Mouse (Mus musculus) limb, embryonic 15.5 days (tissue): ENCODE data around the gene Bcat2. TPM values are rescaled to one million over a fixed set of nuclear protein-coding genes. Genes with fewer than 3 reads are reported as not detected.
A peak's percentile ranks its signal among the peaks of the same experiment; 100 is the strongest.

Experiments used
- ATAC-seq: fragments of 200-750 bp; cut with Nextera tagmentation; 2 replicates; pipeline ENCODE4 v1.8.0; 2017; ENCODE audit warnings: low read depth, moderate TSS enrichment; ENCODE audit not compliant: insufficient number of reproducible peaks, low FRiP score, low TSS enrichment
- H3K27ac ChIP-seq: fragments of 300-500 bp; sonication (generic); 2 replicates; pipeline ENCODE4 v1.5.1; 2015; ENCODE audit warnings: moderate library complexity, mild to moderate bottlenecking, inconsistent platforms
- H3K27me3 ChIP-seq: fragments of 300-500 bp; sonication (generic); 2 replicates; pipeline ENCODE4 v1.6.1; 2015; ENCODE audit warnings: inconsistent platforms
- H3K36me3 ChIP-seq: fragments of 300-500 bp; sonication (generic); 2 replicates; pipeline ENCODE4 v1.6.1; 2015; ENCODE audit warnings: inconsistent platforms
- H3K4me1 ChIP-seq: fragments of 300-500 bp; sonication (generic); 2 replicates; pipeline ENCODE4 v1.6.1; 2015; ENCODE audit warnings: inconsistent platforms
- H3K4me2 ChIP-seq: fragments of 300-500 bp; sonication (generic); 2 replicates; pipeline ENCODE4 v1.6.1; 2015; ENCODE audit warnings: mild to moderate bottlenecking, inconsistent platforms
- H3K4me3 ChIP-seq: fragments of 300-500 bp; sonication (generic); 2 replicates; pipeline ENCODE4 v1.5.1; 2015; ENCODE audit warnings: mild to moderate bottlenecking, inconsistent platforms
- H3K9ac ChIP-seq: fragments of 300-500 bp; sonication (generic); 2 replicates; pipeline ENCODE4 v1.6.1; 2015; ENCODE audit warnings: inconsistent platforms
- H3K9me3 ChIP-seq: fragments of 300-500 bp; sonication (generic); 2 replicates; pipeline ENCODE4 v1.6.1; 2016; ENCODE audit warnings: inconsistent platforms
- WGBS: fragments of 180-500 bp; shearing (Covaris S2); methylation state at CpG from one replicate; pipeline ENCODE4 v1.1.7; 2015; 5-methylcytosine and 5-hydroxymethylcytosine counted together
- polyA plus RNA-seq: library from polyadenylated mRNA; unstranded; fragments of >200 nt; fragmentation: Nextera tagmentation; extraction: Ambion mirVana; gene quantifications from 2 replicates; pipeline ENCODE4 v1.2.1, GENCODE M21; 2015

Bcat2 gene
- polyA plus RNA-seq, 1 experiment from 2014 or later = 64.4 TPM

- under 1% methylated on average over 24 of the region's 24 CpGs for WGBS
- Histone ChIP-seq H3K9me3 (no peaks in the 10 kb centered on the region), H3K27me3 (no peaks in the 10 kb centered on the region), H3K9ac (peak overlapping the region; percentile 11; the same call in 1 of the 2 replicates), H3K4me3 (peak overlapping the region; percentile 48), H3K27ac (peak overlapping the region; percentile 86), H3K4me2 (peak overlapping the region; percentile 75), H3K4me1 (peaks cover 34% of the 10 kb centered on the region), H3K36me3 (no peaks in the 10 kb centered on the region)
- ATAC-seq = peak; percentile 93
These were observed 2.0 kb upstream of the Bcat2 start for GRCm38 (mm10) chr7:45567780-45568516.

- Histone ChIP-seq H3K4me3 (peak overlapping the region; percentile 48), H3K9me3 (no peaks in the 10 kb centered on the region), H3K36me3 (no peaks in the 10 kb centered on the region), H3K9ac (no peak overlapping the region), H3K27ac (peak overlapping the region; percentile 86), H3K4me1 (peaks cover 34% of the 10 kb centered on the region), H3K4me2 (peak overlapping the region; percentile 75), H3K27me3 (no peaks in the 10 kb centered on the region)
- ATAC-seq = no peak
- 78% methylated on average over 10 of the region's 10 CpGs for WGBS
These were observed 1.1 kb upstream of the Bcat2 start for GRCm38 (mm10) chr7:45568601-45569473.

GRCm38 (mm10) chr7:45571966-45572365 is 2.0 kb downstream of the Bcat2 start:
- no peaks in the 10 kb centered on the region for H3K9me3 ChIP-seq
- 66% methylated on average over 1 of the region's 1 CpGs for WGBS
- H3K27me3 ChIP-seq = no peaks in the 10 kb centered on the region
- peaks cover 17% of the 10 kb centered on the region for H3K36me3 ChIP-seq
- no peak overlapping the region for H3K27ac ChIP-seq
- H3K4me2 ChIP-seq = no peak overlapping the region
- no peak for ATAC-seq
- peaks cover 34% of the 10 kb centered on the region for H3K4me1 ChIP-seq
- no peak overlapping the region for H3K4me3 ChIP-seq
- no peak overlapping the region for H3K9ac ChIP-seq

GRCm38 (mm10) chr7:45573954-45574353 is 4.0 kb downstream of the Bcat2 start:
- Histone ChIP-seq H3K27me3 (no peaks in the 10 kb centered on the region), H3K27ac (no peak overlapping the region), H3K4me2 (no peak overlapping the region), H3K36me3 (peaks cover 28% of the 10 kb centered on the region), H3K9ac (no peak overlapping the region), H3K4me1 (peaks cover 20% of the 10 kb centered on the region), H3K9me3 (no peaks in the 10 kb centered on the region), H3K4me3 (no peak overlapping the region)
- WGBS = 75% methylated on average over 8 of the region's 8 CpGs
- ATAC-seq = no peak

- H3K4me3 ChIP-seq = no peak overlapping the region
- no peaks in the 10 kb centered on the region for H3K9me3 ChIP-seq
- ATAC-seq = no peak
- H3K27ac ChIP-seq = no peak overlapping the region
- H3K27me3 ChIP-seq = no peaks in the 10 kb centered on the region
- H3K9ac ChIP-seq = no peak overlapping the region
- no peak overlapping the region for H3K4me2 ChIP-seq
- WGBS = 84% methylated on average over 15 of the region's 15 CpGs
- peaks cover 20% of the 10 kb centered on the region for H3K4me1 ChIP-seq
- peaks cover 28% of the 10 kb centered on the region for H3K36me3 ChIP-seq
These were observed 4.8 kb downstream of the Bcat2 start for GRCm38 (mm10) chr7:45574472-45575379.

- WGBS = 92% methylated on average over 6 of the region's 6 CpGs
- no peak overlapping the region for H3K9ac ChIP-seq
- peaks cover 55% of the 10 kb centered on the region for H3K36me3 ChIP-seq
- H3K4me2 ChIP-seq = no peak overlapping the region
- no peak for ATAC-seq
- peaks cover 8% of the 10 kb centered on the region; the same call in 1 of the 2 replicates for H3K4me1 ChIP-seq
- H3K4me3 ChIP-seq = no peak overlapping the region
- no peaks in the 10 kb centered on the region for H3K9me3 ChIP-seq
- no peaks in the 10 kb centered on the region for H3K27me3 ChIP-seq
- H3K27ac ChIP-seq = no peak overlapping the region
These were observed 16.0 kb downstream of the Bcat2 start for GRCm38 (mm10) chr7:45585923-45586322.

GRCm38 (mm10) chr7:45587631-45588592 is 18.0 kb downstream of the Bcat2 start:
- WGBS = 92% methylated on average over 23 of the region's 23 CpGs
- H3K36me3 ChIP-seq = peaks cover 45% of the 10 kb centered on the region
- H3K27me3 ChIP-seq = no peaks in the 10 kb centered on the region
- no peaks in the 10 kb centered on the region for H3K9me3 ChIP-seq
- peaks cover 8% of the 10 kb centered on the region; the same call in 1 of the 2 replicates for H3K4me1 ChIP-seq
- no peak overlapping the region for H3K27ac ChIP-seq
- H3K4me2 ChIP-seq = no peak overlapping the region
- H3K4me3 ChIP-seq = no peak overlapping the region
- no peak for ATAC-seq
- no peak overlapping the region for H3K9ac ChIP-seq

GRCm38 (mm10) chr7:45589173-45589572 is 19.2 kb downstream of the Bcat2 start:
- H3K9ac ChIP-seq = 0 out of 2 replicates have a peak overlapping the region, but pooled peaks have one; percentile 1
- 2% methylated on average over 19 of the region's 19 CpGs for WGBS

GRCm38 (mm10) chr7:45589898-45590297 is 19.9 kb downstream of the Bcat2 start:
- no peak for ATAC-seq
- H3K4me3 ChIP-seq = no peak overlapping the region

More at GRCm38 (mm10) chr7:45589173-45589572, 19.2 kb downstream of the Bcat2 start:
- H3K36me3 ChIP-seq = peaks cover 36% of the 10 kb centered on the region
- peak overlapping the region; percentile 28 for H3K4me3 ChIP-seq
- H3K4me2 ChIP-seq = peak overlapping the region; percentile 42
- H3K27me3 ChIP-seq = no peaks in the 10 kb centered on the region
- peak overlapping the region; percentile 48 for H3K27ac ChIP-seq
- peak; percentile 97 for ATAC-seq
- H3K4me1 ChIP-seq = peaks cover 8% of the 10 kb centered on the region; the same call in 1 of the 2 replicates
- no peaks in the 10 kb centered on the region for H3K9me3 ChIP-seq

GRCm38 (mm10) chr7:45590874-45591273 is 20.9 kb downstream of the Bcat2 start:
- ATAC-seq = no peak

More at GRCm38 (mm10) chr7:45589898-45590297, 19.9 kb downstream of the Bcat2 start:
- Histone ChIP-seq H3K4me1 (peaks cover 8% of the 10 kb centered on the region; the same call in 1 of the 2 replicates), H3K27ac (no peak overlapping the region), H3K9ac (no peak overlapping the region), H3K4me2 (no peak overlapping the region), H3K9me3 (no peaks in the 10 kb centered on the region), H3K27me3 (no peaks in the 10 kb centered on the region), H3K36me3 (peaks cover 31% of the 10 kb centered on the region)
- WGBS = 96% methylated on average over 5 of the region's 5 CpGs

More at GRCm38 (mm10) chr7:45590874-45591273, 20.9 kb downstream of the Bcat2 start:
- Histone ChIP-seq H3K9ac (no peak overlapping the region), H3K4me1 (peaks cover 8% of the 10 kb centered on the region; the same call in 1 of the 2 replicates), H3K4me2 (no peak overlapping the region), H3K9me3 (no peaks in the 10 kb centered on the region), H3K27me3 (no peaks in the 10 kb centered on the region), H3K27ac (no peak overlapping the region), H3K36me3 (peaks cover 22% of the 10 kb centered on the region), H3K4me3 (no peak overlapping the region)
- WGBS = 68% methylated on average over 3 of the region's 3 CpGs
